Mouse (Mus musculus) forebrain, embryonic 10.5 days (tissue): ENCODE data around the gene Hus1. TPM values are rescaled to one million over a fixed set of nuclear protein-coding genes. Genes with fewer than 3 reads are reported as not detected.
A peak's percentile ranks its signal among the peaks of the same experiment; 100 is the strongest.

Experiments used
- DNase-seq: peaks from one replicate; pipeline ENCODE4 v3.0.0-alpha.2; 2017; ENCODE audit warnings: low spot score; ENCODE audit errors: extremely low spot score
- H3K27ac ChIP-seq: fragments of 300-500 bp; sonication (generic); 2 replicates; pipeline ENCODE4 v1.5.1; 2016; ENCODE audit warnings: mild to moderate bottlenecking
- H3K27me3 ChIP-seq: fragments of 300-500 bp; sonication (generic); 2 replicates; pipeline ENCODE4 v1.6.1; 2016; ENCODE audit warnings: mild to moderate bottlenecking; ENCODE audit not compliant: poor library complexity, severe bottlenecking
- H3K36me3 ChIP-seq: fragments of 300-500 bp; sonication (generic); replicated peaks from 2 replicates; pipeline ENCODE4 v1.6.1; 2016; ENCODE audit warnings: mild to moderate bottlenecking, moderate library complexity
- H3K4me1 ChIP-seq: fragments of 300-500 bp; sonication (generic); 2 replicates; pipeline ENCODE4 v1.6.1; 2016
- H3K4me3 ChIP-seq: fragments of 300-500 bp; sonication (generic); 2 replicates; pipeline ENCODE4 v1.5.1; 2016; ENCODE audit warnings: mild to moderate bottlenecking, moderate library complexity
- H3K9me3 ChIP-seq: fragments of 300-500 bp; sonication (generic); 2 replicates; pipeline ENCODE4 v1.6.1; 2016; ENCODE audit warnings: mild to moderate bottlenecking, moderate library complexity
- WGBS: fragments of 180-500 bp; shearing (Covaris S2); methylation state at CpG from one replicate; pipeline ENCODE4 v1.1.7; 2016; 5-methylcytosine and 5-hydroxymethylcytosine counted together
- polyA plus RNA-seq: library from polyadenylated mRNA; unstranded; fragments of >200 nt; fragmentation: Nextera tagmentation; extraction: Ambion mirVana; gene quantifications from 2 replicates; pipeline ENCODE4 v1.2.1, GENCODE M21; 2016

Gene Hus1
- polyA plus RNA-seq, 1 experiment from 2014 or later: 25.2 TPM

DNA sequence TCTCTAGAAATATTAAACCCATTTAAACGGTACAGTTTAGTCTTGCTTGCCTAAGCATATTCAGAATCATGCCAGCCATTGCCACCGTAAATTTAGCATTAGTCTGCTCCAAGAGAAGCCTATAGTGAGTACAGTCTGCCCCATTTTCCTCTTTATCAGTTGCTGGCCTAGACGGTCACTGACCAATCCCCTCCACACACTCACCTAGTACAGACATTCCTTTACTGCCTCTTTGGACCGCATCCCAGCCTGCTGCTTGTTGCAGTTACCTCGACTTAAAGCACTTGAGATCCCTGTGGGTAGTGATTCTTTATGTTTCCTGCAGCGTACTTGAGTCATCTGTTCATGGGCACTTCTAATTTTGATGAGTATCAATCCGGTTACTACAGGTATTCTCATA is 13.8 kb upstream of the Hus1 start:
- DNase-seq: no peak
- H3K4me1 ChIP-seq: no peaks in the 10 kb centered on the region
- no peak overlapping the region for H3K27ac ChIP-seq
- H3K4me3 ChIP-seq: no peak overlapping the region
- H3K9me3 ChIP-seq: no peaks in the 10 kb centered on the region
- WGBS: 84% methylated on average over 7 of the region's 7 CpGs
- no peaks in the 10 kb centered on the region for H3K27me3 ChIP-seq
- H3K36me3 ChIP-seq: no peaks in the 10 kb centered on the region

DNA sequence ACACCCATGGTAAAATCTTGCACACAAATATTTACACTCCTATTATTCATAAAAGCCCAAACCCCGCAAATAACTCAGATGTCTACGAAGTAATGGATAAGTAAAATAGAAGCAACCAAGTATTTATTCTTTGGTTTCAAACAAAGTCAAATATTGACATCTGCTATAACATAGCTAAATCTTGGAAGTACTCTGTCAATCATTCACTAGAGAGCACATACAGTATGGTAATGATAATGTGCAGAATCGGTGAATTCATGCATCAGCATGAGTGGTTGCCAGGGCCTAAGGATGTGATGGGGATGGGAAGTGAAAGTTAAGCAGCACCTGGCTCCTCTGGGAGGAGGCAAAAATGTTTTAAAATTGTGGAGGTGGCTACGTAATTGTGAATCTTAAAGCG is 9.2 kb upstream of the Hus1 start:
- no peaks in the 10 kb centered on the region for H3K27me3 ChIP-seq
- no peak overlapping the region for H3K27ac ChIP-seq
- no peak overlapping the region for H3K4me3 ChIP-seq
- no peaks in the 10 kb centered on the region for H3K4me1 ChIP-seq
- no peak for DNase-seq
- H3K9me3 ChIP-seq: no peaks in the 10 kb centered on the region
- no peaks in the 10 kb centered on the region for H3K36me3 ChIP-seq
- 95% methylated on average over 5 of the region's 5 CpGs for WGBS

DNA sequence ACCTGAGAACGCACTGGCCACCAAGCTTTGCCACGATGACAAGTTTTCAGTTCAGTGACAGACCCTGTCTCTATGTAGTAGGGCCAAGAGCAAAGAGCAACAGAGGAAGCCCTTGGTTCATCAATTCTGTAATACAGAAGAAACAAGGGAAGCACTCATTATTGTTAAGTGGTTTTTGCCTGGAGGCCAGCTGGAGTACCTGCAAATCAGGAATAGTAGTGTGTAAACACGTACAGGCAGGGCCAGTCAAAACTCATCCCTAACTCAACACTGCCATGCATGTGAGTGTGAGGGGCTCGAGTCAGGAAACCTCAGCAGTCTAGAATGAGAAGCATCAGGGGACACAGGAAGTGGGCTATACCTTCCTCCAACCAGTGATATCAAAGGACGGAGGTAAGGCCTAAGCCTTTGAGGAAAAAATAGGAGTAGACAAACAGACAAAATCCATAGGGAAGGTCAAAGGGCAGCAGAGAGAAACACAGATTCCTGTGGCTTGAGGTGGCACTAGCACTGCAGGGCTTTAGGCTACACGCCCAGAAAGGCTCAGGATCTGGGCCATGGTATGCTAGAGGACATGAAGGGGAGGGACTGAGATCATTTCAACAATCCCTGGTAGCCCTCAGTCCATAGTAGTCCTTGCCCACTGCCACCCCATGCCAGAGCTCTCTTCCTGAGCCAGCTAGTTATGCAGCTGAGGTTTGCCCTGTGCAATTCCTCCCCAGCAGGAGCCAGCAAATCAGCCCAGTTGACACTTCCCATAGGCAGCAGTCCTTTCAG is 7.7 kb upstream of the Hus1 start:
- no peaks in the 10 kb centered on the region for H3K27me3 ChIP-seq
- no peak overlapping the region for H3K4me3 ChIP-seq
- no peaks in the 10 kb centered on the region for H3K4me1 ChIP-seq
- no peaks in the 10 kb centered on the region for H3K36me3 ChIP-seq
- no peaks in the 10 kb centered on the region for H3K9me3 ChIP-seq
- DNase-seq: no peak
- H3K27ac ChIP-seq: no peak overlapping the region
- WGBS: 80% methylated on average over 6 of the region's 6 CpGs

DNA sequence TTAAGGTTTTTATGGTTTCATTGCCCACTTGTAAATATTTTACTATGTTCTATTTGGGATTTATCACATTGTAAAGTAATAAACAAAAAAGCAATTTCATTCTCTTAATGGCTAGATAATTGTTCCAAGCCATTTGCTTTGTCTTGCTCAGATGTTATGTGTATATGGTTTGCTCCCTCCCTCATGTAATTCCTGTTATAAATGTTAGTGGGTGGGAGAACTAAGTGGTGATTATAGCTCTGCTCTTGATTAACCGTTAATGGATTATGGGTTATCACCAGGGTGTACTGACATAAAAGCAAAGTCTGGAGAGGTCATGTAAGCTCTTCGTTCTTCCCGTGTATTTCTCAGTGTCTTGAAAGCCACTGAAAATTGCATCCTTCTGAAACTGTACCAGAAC is 3.7 kb upstream of the Hus1 start:
- Histone ChIP-seq H3K4me1 (peaks cover 10% of the 10 kb centered on the region), H3K27ac (no peak overlapping the region), H3K27me3 (no peaks in the 10 kb centered on the region), H3K36me3 (no peaks in the 10 kb centered on the region), H3K4me3 (no peak overlapping the region), H3K9me3 (no peaks in the 10 kb centered on the region)
- no peak for DNase-seq
- 95% methylated on average over 3 of the region's 3 CpGs for whole genome bisulfite sequencing

DNA sequence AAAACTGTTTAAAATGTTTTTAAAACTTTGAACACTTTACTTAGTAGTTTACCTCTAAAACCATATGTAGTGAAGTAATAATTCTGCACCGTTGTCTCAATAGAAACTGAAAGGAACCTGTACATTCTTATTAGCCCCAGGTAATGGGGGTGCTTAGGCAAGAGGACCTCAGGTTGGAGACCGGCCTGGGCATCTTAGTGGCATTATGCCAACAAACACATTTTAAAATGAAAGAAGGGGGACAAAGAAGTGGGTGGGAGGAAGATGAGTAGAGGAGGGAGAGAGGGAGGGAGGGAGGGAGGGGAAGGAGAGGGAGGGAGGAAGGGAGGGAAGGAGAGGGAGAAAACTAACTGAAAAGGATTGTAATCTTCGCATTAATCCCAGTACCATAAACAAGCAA is 357 bp upstream of the Hus1 start:
- DNase-seq: peak; percentile 17
- 1% methylated on average over 3 of the region's 3 CpGs for WGBS
- H3K27me3 ChIP-seq: no peaks in the 10 kb centered on the region
- peak overlapping the region; percentile 81 for H3K4me3 ChIP-seq
- H3K36me3 ChIP-seq: peaks cover 25% of the 10 kb centered on the region
- H3K27ac ChIP-seq: peak overlapping the region; percentile 96
- no peaks in the 10 kb centered on the region for H3K9me3 ChIP-seq
- H3K4me1 ChIP-seq: peaks cover 25% of the 10 kb centered on the region

DNA sequence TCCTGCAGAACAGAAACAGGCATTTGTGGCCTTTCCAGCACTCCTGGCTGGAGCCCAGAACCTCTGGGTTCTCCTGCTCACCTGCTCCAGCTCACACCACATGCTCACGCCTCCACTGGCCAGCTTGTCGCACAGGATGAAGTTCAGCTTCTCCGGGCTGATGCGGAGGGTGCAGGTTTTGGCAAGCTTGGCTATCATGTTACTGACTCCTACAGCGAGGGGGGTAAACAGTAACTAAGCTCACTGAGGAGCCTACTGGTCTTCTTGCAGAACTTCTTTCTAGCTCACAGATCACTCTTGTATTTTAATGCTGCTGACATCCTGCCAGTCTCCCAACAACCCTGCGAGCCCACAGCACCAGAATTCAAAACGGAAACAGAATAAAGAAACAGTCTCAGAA is 575 bp downstream of the Hus1 start:
- no peaks in the 10 kb centered on the region for H3K27me3 ChIP-seq
- peak overlapping the region; percentile 81 for H3K4me3 ChIP-seq
- peak overlapping the region; percentile 96 for H3K27ac ChIP-seq
- H3K4me1 ChIP-seq: peaks cover 25% of the 10 kb centered on the region
- no peaks in the 10 kb centered on the region for H3K9me3 ChIP-seq
- H3K36me3 ChIP-seq: peaks cover 35% of the 10 kb centered on the region
- DNase-seq: no peak
- WGBS: under 1% methylated on average over 7 of the region's 7 CpGs

DNA sequence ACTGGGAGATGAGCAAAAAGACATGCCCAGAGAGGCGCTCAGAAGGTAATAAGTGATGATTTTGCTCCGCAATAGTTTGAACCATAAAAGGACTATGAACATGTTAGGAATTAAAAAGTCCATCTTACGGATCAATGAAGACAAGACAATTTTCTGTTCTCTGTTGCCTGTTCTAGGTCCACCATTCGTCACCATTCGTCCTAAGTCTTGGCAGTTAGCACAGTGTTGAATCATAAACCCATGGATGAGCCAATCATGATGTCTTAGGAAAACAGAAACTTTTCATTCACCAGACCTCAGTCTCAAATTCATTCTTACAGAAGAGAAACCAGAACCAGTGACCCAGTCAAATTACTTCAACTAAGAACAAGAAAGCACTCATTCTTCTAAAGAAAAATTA is 2.2 kb downstream of the Hus1 start:
- Histone ChIP-seq H3K4me1 (peaks cover 25% of the 10 kb centered on the region), H3K36me3 (peaks cover 51% of the 10 kb centered on the region), H3K27me3 (no peaks in the 10 kb centered on the region), H3K9me3 (no peaks in the 10 kb centered on the region), H3K4me3 (no peak overlapping the region), H3K27ac (no peak overlapping the region)
- DNase-seq: no peak
- 96% methylated on average over 5 of the region's 5 CpGs for WGBS

DNA sequence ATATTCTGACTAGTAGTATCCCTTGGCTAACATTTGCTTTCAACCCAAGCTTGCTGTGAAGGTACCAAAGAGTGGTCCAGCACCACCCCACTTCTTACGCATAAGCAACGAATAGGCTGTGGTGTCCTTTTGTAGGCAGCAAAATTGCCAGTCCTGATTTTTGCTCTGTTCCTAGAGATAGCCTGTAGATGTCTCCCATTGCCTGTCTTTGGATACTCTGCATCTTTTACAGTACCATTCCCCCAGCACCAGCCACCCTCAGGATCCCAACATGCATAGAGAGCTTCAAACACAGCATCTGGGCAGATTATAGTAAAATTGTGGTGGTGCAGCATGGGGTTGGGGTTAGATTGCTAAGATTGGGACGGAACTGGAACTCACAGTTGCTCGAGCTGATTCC is 22.9 kb downstream of the Hus1 start:
- DNase-seq: no peak
- WGBS: 73% methylated on average over 4 of the region's 4 CpGs
- Histone ChIP-seq H3K36me3 (peaks cover 27% of the 10 kb centered on the region), H3K4me3 (no peak overlapping the region), H3K9me3 (no peaks in the 10 kb centered on the region), H3K4me1 (peaks cover 13% of the 10 kb centered on the region; the same call in 1 of the 2 replicates), H3K27ac (no peak overlapping the region), H3K27me3 (no peaks in the 10 kb centered on the region)

DNA sequence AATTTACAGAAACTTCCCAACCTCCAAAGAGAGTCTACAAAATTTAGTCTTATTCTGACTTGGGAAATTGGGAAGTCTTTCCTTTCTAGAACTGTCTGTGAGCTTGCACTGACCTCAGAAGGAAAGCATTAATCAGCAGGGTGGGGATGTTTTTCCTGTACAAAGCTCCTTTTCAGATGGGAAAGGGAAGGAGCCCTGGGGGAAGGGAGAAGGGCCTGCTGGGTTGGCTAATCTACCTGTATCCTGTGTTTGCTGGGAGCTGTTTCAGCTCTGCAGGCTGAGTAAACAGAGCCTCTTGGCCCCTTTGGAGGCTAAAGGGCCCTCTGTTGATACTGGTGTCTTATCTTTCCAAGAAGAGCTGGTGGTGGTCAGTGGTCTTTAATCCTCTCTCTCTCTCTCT is 24.9 kb downstream of the Hus1 start:
- Histone ChIP-seq H3K9me3 (no peaks in the 10 kb centered on the region), H3K27me3 (no peaks in the 10 kb centered on the region), H3K36me3 (peaks cover 7% of the 10 kb centered on the region), H3K4me3 (no peak overlapping the region), H3K27ac (no peak overlapping the region), H3K4me1 (peaks cover 13% of the 10 kb centered on the region; the same call in 1 of the 2 replicates)
- no peak for DNase-seq

DNA sequence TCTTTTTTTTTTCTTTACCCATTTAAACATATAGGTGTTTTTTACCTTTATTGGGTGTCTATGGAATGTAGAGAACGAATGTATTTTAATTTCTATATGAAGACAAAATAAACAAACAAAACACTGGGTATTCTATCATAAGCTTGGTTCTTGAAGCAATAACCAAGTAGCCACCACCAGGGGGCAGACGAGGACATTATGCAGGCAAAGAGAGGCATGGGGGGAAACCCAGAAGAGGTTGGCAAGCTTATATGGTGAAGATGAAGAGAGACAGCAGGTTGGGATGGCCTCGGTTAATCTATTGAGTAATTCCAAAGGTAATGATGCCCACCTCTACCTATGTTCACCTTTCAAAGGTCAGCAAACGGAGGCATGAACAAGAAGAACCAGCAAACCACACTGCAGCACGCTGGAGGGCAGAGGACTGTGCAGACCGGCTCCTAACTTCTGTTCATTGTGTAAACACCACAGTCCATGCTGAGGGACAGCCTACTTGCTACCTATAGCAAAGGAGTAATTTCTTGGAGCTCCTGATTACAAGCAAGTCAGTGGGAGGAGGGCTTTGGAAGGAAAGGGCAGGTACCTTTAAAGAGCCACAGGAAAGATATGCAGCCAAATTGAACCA is 27.6 kb downstream of the Hus1 start:
- 42% methylated on average over 6 of the region's 6 CpGs for WGBS

DNA sequence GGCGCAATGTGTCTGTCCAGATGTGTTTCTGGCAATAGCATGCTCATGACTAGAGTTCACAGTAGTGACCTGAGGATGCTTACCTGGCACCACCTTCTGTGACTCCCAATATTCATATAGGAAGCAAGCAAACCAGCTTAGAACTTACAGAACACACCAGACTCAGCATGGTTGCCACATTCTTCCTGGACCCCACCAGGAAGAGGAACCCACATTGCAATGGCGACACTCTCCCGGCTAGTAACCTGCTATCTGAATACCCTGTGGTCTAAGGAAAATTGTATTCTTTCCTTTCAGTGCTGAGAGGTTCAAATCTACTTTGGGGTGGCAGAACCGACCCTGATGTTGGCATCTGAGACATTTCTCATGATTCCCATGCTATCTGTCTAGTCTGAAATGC is 32.8 kb downstream of the Hus1 start:
- H3K9me3 ChIP-seq: no peaks in the 10 kb centered on the region
- H3K27me3 ChIP-seq: no peaks in the 10 kb centered on the region
- H3K4me3 ChIP-seq: no peak overlapping the region
- 86% methylated on average over 4 of the region's 4 CpGs for WGBS
- H3K36me3 ChIP-seq: no peaks in the 10 kb centered on the region
- DNase-seq: no peak
- peaks cover 6% of the 10 kb centered on the region; the same call in 1 of the 2 replicates for H3K4me1 ChIP-seq
- no peak overlapping the region for H3K27ac ChIP-seq

More for the DNA sequence above, 27.6 kb downstream of the Hus1 start:
- Histone ChIP-seq H3K9me3 (no peaks in the 10 kb centered on the region), H3K4me1 (peaks cover 13% of the 10 kb centered on the region; the same call in 1 of the 2 replicates), H3K4me3 (no peak overlapping the region), H3K27me3 (no peaks in the 10 kb centered on the region), H3K27ac (no peak overlapping the region), H3K36me3 (no peaks in the 10 kb centered on the region)
- peak; percentile 65 for DNase-seq

DNA sequence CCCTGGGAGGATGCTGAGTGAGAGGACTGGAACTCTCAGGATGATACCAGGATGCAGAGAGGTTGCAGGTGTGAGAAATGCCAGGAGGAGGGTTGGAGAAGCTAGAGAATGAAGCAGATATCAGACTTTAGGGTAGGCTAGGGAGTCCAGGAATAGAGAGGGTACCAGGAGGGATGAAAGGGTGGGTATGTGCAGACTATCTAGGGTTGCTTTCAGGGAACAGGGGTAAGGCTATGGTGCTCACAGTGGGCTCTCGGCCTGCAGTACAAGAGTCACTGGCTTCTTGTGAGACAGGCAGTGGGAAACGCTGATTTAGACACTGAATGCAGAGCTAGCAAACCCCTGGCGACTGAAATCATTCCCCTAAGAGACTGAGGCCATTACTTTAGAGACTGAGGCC is 37.8 kb downstream of the Hus1 start, which contains the start of gene Pkd1l1:
TSS of gene Pkd1l1 (minus strand) at position 101 of the 400 bp plus-strand sequence.
- Histone ChIP-seq H3K9me3 (no peaks in the 10 kb centered on the region), H3K27ac (no peak within 1 kb of the TSS)

DNA sequence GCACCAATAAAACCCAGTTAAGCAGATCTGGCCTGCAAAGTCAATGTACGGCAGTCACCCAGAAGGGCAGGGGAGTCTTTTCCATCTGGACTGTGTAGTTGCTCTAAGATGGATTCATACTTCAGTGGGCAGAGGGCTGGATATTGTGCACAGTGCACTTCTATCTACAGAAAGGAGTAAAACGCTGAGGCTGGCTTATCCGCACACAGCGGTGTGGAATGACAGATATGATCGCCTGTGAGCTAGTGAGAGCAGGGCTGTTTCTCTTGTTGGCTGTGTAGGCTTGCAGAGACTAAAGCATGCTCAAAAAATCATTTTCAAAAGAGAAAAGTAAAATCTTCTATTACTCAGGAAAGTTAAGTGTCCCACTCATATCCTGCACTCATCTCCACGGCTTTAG is 38.9 kb downstream of the Hus1 start:
- Histone ChIP-seq H3K36me3 (no peaks in the 10 kb centered on the region), H3K27ac (no peak overlapping the region), H3K27me3 (no peaks in the 10 kb centered on the region), H3K4me3 (no peak overlapping the region), H3K9me3 (no peaks in the 10 kb centered on the region), H3K4me1 (peaks cover 6% of the 10 kb centered on the region; the same call in 1 of the 2 replicates)
- no peak for DNase-seq
- 94% methylated on average over 6 of the region's 6 CpGs for WGBS

More for the DNA sequence above, 37.8 kb downstream of the Hus1 start, which contains the start of gene Pkd1l1:
- Histone ChIP-seq H3K4me3 (no peak within 1 kb of the TSS), H3K27me3 (no peaks in the 10 kb centered on the region), H3K4me1 (peaks cover 6% of the 10 kb centered on the region; the same call in 1 of the 2 replicates), H3K36me3 (no peaks in the 10 kb centered on the region)
- 67% methylated on average over 3 of the region's 3 CpGs for WGBS
- DNase-seq: no peak
